Mouse (Mus musculus) CH12.LX (cell line): Measurements from ENCODE around the gene Tkt. TPM values are rescaled to one million over a fixed set of nuclear protein-coding genes. Genes with fewer than 3 reads are reported as not detected.
"Not testable (repeated sequence)": the region's sequence is repeated elsewhere in the genome, so short reads cannot be mapped to it uniquely, and the experiment has no call there.

Source experiments
- DNase-seq: peaks from one replicate; pipeline ENCODE4 v3.0.0-alpha.2; 2013; ENCODE audit errors: extremely low read depth
- H3K27ac ChIP-seq: 2 replicates; pipeline ENCODE4 v1.5.1; 2012; ENCODE audit warnings: low read depth, mild to moderate bottlenecking, control low read depth, moderate library complexity; ENCODE audit not compliant: insufficient read depth
- H3K27me3 ChIP-seq: replicated peaks from 2 replicates; pipeline ENCODE3; 2012; ENCODE audit warnings: inconsistent platforms
- H3K36me3 ChIP-seq, 2 experiments: replicated peaks in 1 of 2; 2 replicates each; pipeline versions ENCODE3 to v1.6.1; 2012; ENCODE audit warnings: inconsistent platforms in 1 of 2, low read length in 1 of 2, mild to moderate bottlenecking in 1 of 2, mixed read lengths in 1 of 2, moderate library complexity in 1 of 2; ENCODE audit not compliant: control insufficient read depth in 1 of 2, insufficient read depth in 1 of 2
- H3K4me1 ChIP-seq, 2 experiments: 2 replicates each; pipeline ENCODE4 v1.6.1; 2012; ENCODE audit warnings: inconsistent platforms in 1 of 2, moderate library complexity in 1 of 2; ENCODE audit not compliant: insufficient read depth in 2 of 2, control insufficient read depth in 1 of 2
- H3K4me2 ChIP-seq: 2 replicates; pipeline ENCODE4 v1.6.1; 2012; ENCODE audit warnings: low read depth, mild to moderate bottlenecking, control low read depth; ENCODE audit not compliant: poor library complexity, insufficient read depth, severe bottlenecking
- H3K4me3 ChIP-seq, 3 experiments: fragments of 150-350 bp in 1 of 3; sonication (generic) in 1 of 3; replicated peaks in 1 of 3; 2 replicates each; pipeline versions ENCODE3 to v1.5.1; 2011 to 2012; ENCODE audit warnings: low read depth in 2 of 3, low read length in 2 of 3, mild to moderate bottlenecking in 2 of 3, moderate library complexity in 2 of 3, control low read depth in 1 of 3, improper control_type of control experiment in 1 of 3, inconsistent platforms in 1 of 3, mixed read lengths in 1 of 3; ENCODE audit not compliant: poor library complexity in 1 of 3
- H3K79me2 ChIP-seq: replicated peaks from 2 replicates; pipeline ENCODE4 v1.6.1; 2012; ENCODE audit warnings: mild to moderate bottlenecking, moderate library complexity; ENCODE audit not compliant: control insufficient read depth, poor library complexity, insufficient read depth, severe bottlenecking; ENCODE audit errors: extremely low read depth
- H3K9ac ChIP-seq: 2 replicates; pipeline ENCODE4 v1.6.1; 2012; ENCODE audit warnings: low read depth, mild to moderate bottlenecking, control low read depth, moderate library complexity; ENCODE audit not compliant: insufficient read depth
- H3K9me3 ChIP-seq: replicated peaks from 2 replicates; pipeline ENCODE3; 2012; ENCODE audit warnings: low read length, inconsistent platforms, mixed read lengths
- CHD1 ChIP-seq: IDR thresholded peaks from 2 replicates; pipeline ENCODE4 v1.6.1; 2012; ENCODE audit warnings: low read depth, low read length, improper control_type of control experiment, inconsistent platforms
- ELF1 ChIP-seq: IDR thresholded peaks from 2 replicates; pipeline ENCODE4 v1.6.1; 2014; ENCODE audit warnings: low read depth, mild to moderate bottlenecking, inconsistent platforms, low read length, improper control_type of control experiment
- EP300 ChIP-seq: IDR thresholded peaks from 2 replicates; pipeline ENCODE4 v1.6.1; 2011; ENCODE audit warnings: low read length, improper control_type of control experiment
- ETS1 ChIP-seq: conservative IDR thresholded peaks from 2 replicates; pipeline ENCODE4 v1.6.1; 2012; ENCODE audit warnings: low read depth, mild to moderate bottlenecking, inconsistent platforms, low read length, improper control_type of control experiment, moderate library complexity
- GABPA ChIP-seq: IDR thresholded peaks from 2 replicates; pipeline ENCODE4 v1.6.1; 2012; ENCODE audit warnings: low read depth, low read length, improper control_type of control experiment, inconsistent platforms; ENCODE audit not compliant: insufficient replicate concordance
- HCFC1 ChIP-seq: IDR thresholded peaks from 2 replicates; pipeline ENCODE4 v1.6.1; 2012; ENCODE audit warnings: low read depth, mild to moderate bottlenecking, inconsistent platforms, low read length, improper control_type of control experiment
- IRF4 ChIP-seq: IDR thresholded peaks from 2 replicates; pipeline ENCODE4 v1.6.1; 2014; ENCODE audit warnings: low read depth, mild to moderate bottlenecking, inconsistent platforms, low read length, improper control_type of control experiment
- JUN ChIP-seq: IDR thresholded peaks from 2 replicates; pipeline ENCODE4 v1.6.1; 2011; ENCODE audit warnings: low read depth, mild to moderate bottlenecking, low read length, improper control_type of control experiment, moderate library complexity; ENCODE audit not compliant: insufficient read depth
- JUND ChIP-seq: conservative IDR thresholded peaks from 2 replicates; pipeline ENCODE4 v1.6.1; 2011; ENCODE audit warnings: low read depth, low read length, improper control_type of control experiment
- MAX ChIP-seq: IDR thresholded peaks from 2 replicates; pipeline ENCODE4 v1.6.1; 2011; ENCODE audit warnings: low read length, improper control_type of control experiment
- MAZ ChIP-seq: IDR thresholded peaks from 2 replicates; pipeline ENCODE4 v1.6.1; 2012; ENCODE audit warnings: low read depth, mild to moderate bottlenecking, inconsistent platforms, low read length, improper control_type of control experiment, moderate library complexity
- MXI1 ChIP-seq: IDR thresholded peaks from 2 replicates; pipeline ENCODE4 v1.6.1; 2011; ENCODE audit warnings: mild to moderate bottlenecking, low read depth, low read length, improper control_type of control experiment
- MYC ChIP-seq: IDR thresholded peaks from 2 replicates; pipeline ENCODE4 v1.6.1; 2011; ENCODE audit warnings: low read depth, mild to moderate bottlenecking, improper control_type of control experiment, low read length
- NRF1 ChIP-seq: IDR thresholded peaks from 2 replicates; pipeline ENCODE4 v1.6.1; 2014; ENCODE audit warnings: low read depth, mild to moderate bottlenecking, inconsistent platforms, low read length, improper control_type of control experiment, moderate library complexity
- PAX5 ChIP-seq: IDR thresholded peaks from 2 replicates; pipeline ENCODE4 v1.6.1; 2012; ENCODE audit warnings: low read length, inconsistent platforms, mixed read lengths
- POLR2A ChIP-seq: IDR thresholded peaks from 2 replicates; pipeline ENCODE4 v1.6.1; 2011; ENCODE audit warnings: low read depth, mild to moderate bottlenecking, improper control_type of control experiment, low read length
- RAD21 ChIP-seq: IDR thresholded peaks from 2 replicates; pipeline ENCODE4 v1.6.1; 2011; ENCODE audit warnings: low read depth, mild to moderate bottlenecking, low read length, improper control_type of control experiment, moderate library complexity
- SMC3 ChIP-seq: IDR thresholded peaks from 2 replicates; pipeline ENCODE4 v1.6.1; 2011; ENCODE audit warnings: low read depth, low read length, improper control_type of control experiment
- UBTF ChIP-seq: IDR thresholded peaks from 2 replicates; pipeline ENCODE4 v1.6.1; 2012; ENCODE audit warnings: low read depth, mild to moderate bottlenecking, inconsistent platforms, low read length, improper control_type of control experiment, moderate library complexity
- USF1 ChIP-seq: IDR thresholded peaks from 2 replicates; pipeline ENCODE4 v1.6.1; 2014; ENCODE audit warnings: low read depth, mild to moderate bottlenecking, inconsistent platforms, low read length, improper control_type of control experiment
- USF2 ChIP-seq: conservative IDR thresholded peaks from 2 replicates; pipeline ENCODE4 v1.6.1; 2011; ENCODE audit warnings: low read depth, low read length, improper control_type of control experiment
- ZKSCAN1 ChIP-seq: IDR thresholded peaks from 2 replicates; pipeline ENCODE4 v1.6.1; 2012; ENCODE audit warnings: low read depth, inconsistent platforms, low read length, improper control_type of control experiment, borderline replicate concordance
- ZNF384 ChIP-seq: IDR thresholded peaks from 2 replicates; pipeline ENCODE4 v1.6.1; 2012; ENCODE audit warnings: low read depth, low read length, improper control_type of control experiment, inconsistent platforms
- dilution Hi-C: fragments of 300-500 bp; cut with MboI; formaldehyde crosslinking; loops from 2 replicates; pipeline ENCODE4 v1.14.3; 2020; ENCODE audit warnings: low sequenced_read_pairs; ENCODE audit not compliant: extremely low pct_unique_long_range_greater_than_20kb, extremely low pct_ligation_motif_present
- in situ Hi-C: fragments of 300-500 bp; cut with MboI; formaldehyde crosslinking; loops from 3 replicates; pipeline ENCODE4 v1.14.3; 2019; ENCODE audit warnings: low sequenced_read_pairs, low pct_ligation_motif_present, low pct_unique_long_range_greater_than_20kb, mixed read lengths
- polyA plus RNA-seq: library from polyadenylated mRNA; unstranded; fragments of >175 nt; gene quantifications from 2 replicates; pipeline ENCODE4 v1.2.1, GENCODE M21; 2012; ENCODE audit warnings: low read depth; ENCODE audit not compliant: insufficient read length
- total RNA-seq, 2 experiments: library from RNA; depleted of rRNA; stranded (reverse); fragments of 300-350 nt in 1 of 2; fragments of >200 nt in 1 of 2; gene quantifications; 2 replicates each; pipeline ENCODE4 v1.2.3; 2012 to 2014

The Tkt gene
- total and polyA plus RNA-seq, 3 experiments: 450 to 837 (median 456) TPM

DNA sequence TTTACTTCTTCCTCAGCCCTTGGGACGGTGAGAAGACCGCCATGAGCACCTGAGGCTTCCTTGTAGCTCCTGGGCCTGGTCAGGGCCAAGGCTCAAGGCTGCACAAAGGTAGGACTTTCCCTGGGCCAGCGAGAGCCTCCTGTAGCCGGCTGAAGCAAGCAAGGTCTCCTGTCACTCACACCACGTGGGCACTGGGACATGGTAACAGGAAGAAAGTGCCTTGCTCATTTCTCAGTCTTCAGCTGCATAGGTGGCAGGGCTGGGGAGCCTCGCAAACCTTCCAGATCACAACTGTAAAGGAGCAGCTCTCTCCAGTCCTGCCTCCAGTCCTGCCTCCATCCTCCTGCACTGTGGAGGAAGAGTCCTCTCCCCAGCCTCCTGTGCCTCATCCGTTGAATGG, 27.6 kb downstream of the Tkt start:
- Histone ChIP-seq H3K27me3 (no peaks in the 10 kb centered on the region), H3K27ac (no peak overlapping the region), H3K4me1 (peaks cover 3 to 22% of the 10 kb centered on the region in 2 experiments), H3K9me3 (no peaks in the 10 kb centered on the region), H3K9ac (no peak overlapping the region), H3K4me3 (no peak overlapping the region), H3K79me2 (no peaks in the 10 kb centered on the region), H3K4me2 (no peak overlapping the region), H3K36me3 (peaks cover 41 to 64% of the 10 kb centered on the region in 2 experiments)
- in situ Hi-C loops: no loop called here
- no peak for DNase-seq
- dilution Hi-C loops: no loop called here
- no peak for TF ChIP-seq NRF1
- no peak for TF ChIP-seq IRF4
- no peak for TF ChIP-seq POLR2A
- no peak for TF ChIP-seq ETS1
- TF ChIP-seq ZKSCAN1: no peak
- no peak for TF ChIP-seq USF1

- Histone ChIP-seq H3K4me3 (no peak overlapping the region), H3K27ac (no peak overlapping the region), H3K4me1 (peaks cover 3 to 27% of the 10 kb centered on the region in 2 experiments), H3K36me3 (peaks cover 36 to 59% of the 10 kb centered on the region in 2 experiments), H3K27me3 (no peaks in the 10 kb centered on the region), H3K4me2 (no peak overlapping the region), H3K9ac (no peak overlapping the region), H3K9me3 (no peaks in the 10 kb centered on the region), H3K79me2 (no peaks in the 10 kb centered on the region)
- dilution Hi-C loops: no loop called here
- in situ Hi-C loops: no loop called here
- no peak for DNase-seq
- TF ChIP-seq MAX (no peak), USF2 (no peak), PAX5 (no peak), MAZ (no peak), USF1 (no peak), MYC (no peak), JUND (no peak), EP300 (no peak), CHD1 (no peak), ZNF384 (no peak), SMC3 (no peak), ELF1 (no peak), JUN (no peak), POLR2A (no peak), HCFC1 (no peak), MXI1 (no peak), UBTF (no peak), RAD21 (no peak), GABPA (no peak)
These were observed 28.1 kb downstream of the Tkt start for GRCm38 (mm10) chr14:30576260-30576659.

- H3K9me3 ChIP-seq, H3K27me3 ChIP-seq, H3K4me3 ChIP-seq, H3K27ac ChIP-seq, H3K9ac ChIP-seq, H3K79me2 ChIP-seq, in situ Hi-C loops, H3K4me2 ChIP-seq, DNase-seq, dilution Hi-C loops: not testable (repeated sequence)
- Histone ChIP-seq H3K4me1 (peaks cover 3 to 29% of the 10 kb centered on the region in 2 experiments), H3K36me3 (peaks cover 25 to 47% of the 10 kb centered on the region in 2 experiments)
These were observed 29.3 kb downstream of the Tkt start for GRCm38 (mm10) chr14:30577303-30578062.
